Comparison of ENCODE assay signal across 12 mouse cellular contexts in the genomic region with DNA sequence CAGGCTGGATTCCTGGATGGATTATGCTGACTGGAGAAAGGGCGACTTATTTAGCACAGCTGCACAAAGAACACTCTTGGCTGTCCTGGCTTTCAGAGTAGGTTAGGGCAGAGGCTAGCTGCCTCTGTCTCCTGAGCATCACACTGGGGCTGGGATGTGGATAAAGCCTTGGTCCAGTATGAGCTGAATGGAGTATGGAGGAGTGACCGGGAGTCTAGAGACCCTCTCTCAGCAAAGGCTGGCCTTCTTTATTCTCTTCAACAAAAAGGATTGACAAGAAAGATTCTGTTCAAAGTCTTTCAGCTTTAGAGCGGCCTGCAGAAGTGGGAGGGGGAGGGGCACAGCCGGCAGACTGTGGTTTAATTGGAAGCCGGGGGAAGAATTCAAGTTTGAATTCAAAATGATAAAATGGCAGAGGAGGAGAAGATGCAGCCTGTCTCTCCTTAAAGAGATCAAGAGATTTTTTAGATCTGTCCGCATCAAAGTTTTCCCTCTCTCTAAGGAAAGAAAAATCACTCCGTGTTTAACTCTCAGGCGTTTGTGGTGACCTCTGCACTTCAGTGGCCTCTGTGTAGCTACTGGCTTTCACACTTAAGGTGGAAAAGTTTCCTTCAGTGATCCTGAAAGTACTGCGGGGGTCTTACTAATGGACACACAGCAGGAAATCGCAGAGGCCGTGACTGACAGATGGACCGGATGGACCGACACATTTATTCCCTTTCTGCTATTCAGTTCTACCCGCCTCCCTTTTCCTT. TPM values are rescaled to one million over a fixed set of nuclear protein-coding genes. Genes with fewer than 3 reads are reported as not detected.
A peak's percentile ranks its signal among the peaks of the same experiment; 100 is the strongest.
DNase-seq lines count a peak whose midpoint lies in the region; ATAC-seq and TF ChIP-seq lines count a peak whose summit lies in the region.
"Had no signal": no experiment of that assay in that cellular context is flagged by ENCODE, and none has a peak within 500 bp of the region (broad histone marks: within the 10 kb centered on the region; RNA-seq: fewer than 3 reads in every experiment).

No protein-coding gene starts in this region.

- no peak for ATAC-seq in hindbrain, embryonic 16.5 days
- ATAC-seq in midbrain, postnatal 0 days (ENCODE audit: low FRiP score), result no peak
- ATAC-seq in midbrain, embryonic 15.5 days (replicated peaks), result peak; percentile 59

- no peak overlapping the region; the same call in 1 of the 2 replicates for H3K4me3 ChIP-seq in hindbrain, embryonic 10.5 days
- H3K4me3 ChIP-seq in hindbrain, embryonic 16.5 days (ENCODE audit: low read length), result no peak overlapping the region
- H3K4me3 ChIP-seq in midbrain, embryonic 10.5 days, result peak overlapping the region; percentile 16; the same call in 1 of the 2 replicates
- no peak overlapping the region for H3K4me3 ChIP-seq in midbrain, postnatal 0 days (ENCODE audit: low read depth, low read length)
- no peak overlapping the region for H3K4me3 ChIP-seq in embryonic facial prominence, embryonic 10.5 days
- no peak overlapping the region for H3K4me3 ChIP-seq in midbrain, embryonic 15.5 days

- intact Hi-C loops in heart, postnatal 25 days (cut with DNase I), result no loop called here

- no peaks in the 10 kb centered on the region; the same call in 1 of the 2 replicates for H3K9me3 ChIP-seq in hindbrain, embryonic 10.5 days
- H3K9me3 ChIP-seq in hindbrain, embryonic 16.5 days (ENCODE audit: control insufficient read depth, low read length), result no peaks in the 10 kb centered on the region
- no peaks in the 10 kb centered on the region for H3K9me3 ChIP-seq in midbrain, embryonic 10.5 days (replicated peaks)
- no peaks in the 10 kb centered on the region for H3K9me3 ChIP-seq in midbrain, postnatal 0 days (ENCODE audit: low read length)
- H3K9me3 ChIP-seq in embryonic facial prominence, embryonic 10.5 days, result no peaks in the 10 kb centered on the region
- H3K9me3 ChIP-seq in midbrain, embryonic 15.5 days, result no peaks in the 10 kb centered on the region

- WGBS in hindbrain, embryonic 10.5 days, result 29% methylated on average over 14 of the region's 14 CpGs
- 33% methylated on average over 14 of the region's 14 CpGs for WGBS in hindbrain, embryonic 16.5 days
- WGBS in midbrain, embryonic 10.5 days, result 28% methylated on average over 14 of the region's 14 CpGs
- WGBS in midbrain, postnatal 0 days, result 34% methylated on average over 14 of the region's 14 CpGs
- 55% methylated on average over 14 of the region's 14 CpGs for WGBS in embryonic facial prominence, embryonic 10.5 days
- WGBS in midbrain, embryonic 15.5 days, result 21% methylated on average over 14 of the region's 14 CpGs

- peaks cover 46% of the 10 kb centered on the region for H3K4me1 ChIP-seq in hindbrain, embryonic 10.5 days (replicated peaks)
- H3K4me1 ChIP-seq in hindbrain, embryonic 16.5 days (ENCODE audit: control insufficient read depth, insufficient read depth, low read depth, low read length), result peaks cover 7% of the 10 kb centered on the region
- H3K4me1 ChIP-seq in midbrain, embryonic 10.5 days, result peaks cover 45% of the 10 kb centered on the region
- H3K4me1 ChIP-seq in midbrain, postnatal 0 days (ENCODE audit: insufficient read depth, low read length), result no peaks in the 10 kb centered on the region
- H3K4me1 ChIP-seq in embryonic facial prominence, embryonic 10.5 days, result peaks cover 39% of the 10 kb centered on the region
- peaks cover 26% of the 10 kb centered on the region for H3K4me1 ChIP-seq in midbrain, embryonic 15.5 days

- no peak overlapping the region for H3K9ac ChIP-seq in hindbrain, embryonic 16.5 days (ENCODE audit: low read depth, low read length)
- no peak overlapping the region for H3K9ac ChIP-seq in midbrain, postnatal 0 days (replicated peaks; ENCODE audit: low read length, poor library complexity, severe bottlenecking)
- no peak overlapping the region for H3K9ac ChIP-seq in midbrain, embryonic 15.5 days

- peak; percentile 57 for DNase-seq in hindbrain, embryonic 10.5 days (ENCODE audit: low spot score)
- DNase-seq in midbrain, embryonic 10.5 days (ENCODE audit: low spot score), result peak; percentile 57
- DNase-seq in midbrain, postnatal 0 days (ENCODE audit: low spot score), result no peak
- peak; percentile 30 for DNase-seq in embryonic facial prominence, embryonic 10.5 days (ENCODE audit: low spot score)
- DNase-seq in heart, postnatal 25 days (ENCODE audit: low spot score), result no peak
- no peak for DNase-seq in cerebellum, adult 11 months
- DNase-seq: cerebellum, adult 9-11 months; liver; lung, adult 2 months had no signal

- no peak overlapping the region for H3K4me2 ChIP-seq in hindbrain, embryonic 16.5 days (ENCODE audit: low read length)
- no peak overlapping the region for H3K4me2 ChIP-seq in midbrain, postnatal 0 days (ENCODE audit: low read depth, low read length, poor library complexity, severe bottlenecking)
- no peak overlapping the region for H3K4me2 ChIP-seq in midbrain, embryonic 15.5 days

- no peak for TF ChIP-seq CTCF in midbrain, postnatal 0 days (IDR thresholded peaks at IDR 0.05)

- peak overlapping the region; percentile 87 for H3K27ac ChIP-seq in hindbrain, embryonic 10.5 days
- H3K27ac ChIP-seq in hindbrain, embryonic 16.5 days (ENCODE audit: low read depth, low read length), result no peak overlapping the region
- H3K27ac ChIP-seq in midbrain, embryonic 10.5 days (replicated peaks), result peak overlapping the region; percentile 85
- no peak overlapping the region for H3K27ac ChIP-seq in midbrain, postnatal 0 days (ENCODE audit: low read depth, low read length)
- H3K27ac ChIP-seq in embryonic facial prominence, embryonic 10.5 days (replicated peaks), result peak overlapping the region; percentile 73
- 0 out of 2 replicates have a peak overlapping the region, but pooled peaks have one; percentile 21 for H3K27ac ChIP-seq in midbrain, embryonic 15.5 days
- H3K27ac ChIP-seq: kidney, postnatal 0 days had no signal

- peaks cover 17% of the 10 kb centered on the region; the same call in 1 of the 2 replicates for H3K27me3 ChIP-seq in hindbrain, embryonic 10.5 days (ENCODE audit: insufficient read depth, poor library complexity, severe bottlenecking)
- H3K27me3 ChIP-seq in hindbrain, embryonic 16.5 days (replicated peaks; ENCODE audit: control insufficient read depth, insufficient read depth, low read length), result 0 out of 2 replicates have a peak, but pooled peaks cover 3% of the 10 kb centered on the region
- peaks cover 12% of the 10 kb centered on the region; the same call in 1 of the 2 replicates for H3K27me3 ChIP-seq in midbrain, embryonic 10.5 days (ENCODE audit: low read depth, poor library complexity, severe bottlenecking)
- no peaks in the 10 kb centered on the region for H3K27me3 ChIP-seq in midbrain, postnatal 0 days (ENCODE audit: insufficient read depth, low read length)
- peaks cover 18% of the 10 kb centered on the region for H3K27me3 ChIP-seq in embryonic facial prominence, embryonic 10.5 days (replicated peaks; ENCODE audit: low read depth, poor library complexity, severe bottlenecking)
- H3K27me3 ChIP-seq in midbrain, embryonic 15.5 days (replicated peaks), result no peaks in the 10 kb centered on the region

- no peaks in the 10 kb centered on the region for H3K36me3 ChIP-seq in hindbrain, embryonic 10.5 days
- H3K36me3 ChIP-seq in hindbrain, embryonic 16.5 days (ENCODE audit: control insufficient read depth, insufficient read depth, low read length), result no peaks in the 10 kb centered on the region
- no peaks in the 10 kb centered on the region for H3K36me3 ChIP-seq in midbrain, embryonic 10.5 days
- no peaks in the 10 kb centered on the region for H3K36me3 ChIP-seq in midbrain, postnatal 0 days (ENCODE audit: insufficient read depth, low read length)
- H3K36me3 ChIP-seq in embryonic facial prominence, embryonic 10.5 days (replicated peaks), result no peaks in the 10 kb centered on the region
- no peaks in the 10 kb centered on the region for H3K36me3 ChIP-seq in midbrain, embryonic 15.5 days (replicated peaks)

RNA-seq across cellular contexts. Expression of gene Zfp366, which starts 34.9 kb away (rescaled TPM):
- polyA plus RNA-seq in hindbrain, embryonic 10.5 days (2016; fragmentation: Nextera tagmentation; extraction: Ambion mirVana), result 0.43 and 0.45 TPM in 2 replicates
- 1.0 TPM in 2 replicates for polyA plus RNA-seq in hindbrain, embryonic 16.5 days (2015; fragmentation: Nextera tagmentation; extraction: Ambion mirVana)
- 0.37 and 0.44 TPM in 2 replicates for polyA plus RNA-seq in midbrain, embryonic 10.5 days (2016; fragmentation: Nextera tagmentation; extraction: Ambion mirVana)
- 1.9 TPM in 2 replicates for total RNA-seq in midbrain, postnatal 0 days (2014; rRNA removed)
- polyA plus RNA-seq in midbrain, postnatal 0 days (2015; fragmentation: Nextera tagmentation; extraction: Ambion mirVana), result 0.30 and 0.42 TPM in 2 replicates
- polyA plus RNA-seq in embryonic facial prominence, embryonic 10.5 days (2016; fragmentation: Nextera tagmentation; extraction: Ambion mirVana), result 0.35 and 0.56 TPM in 2 replicates
- polyA plus RNA-seq in midbrain, embryonic 15.5 days (2015; fragmentation: Nextera tagmentation; extraction: Ambion mirVana), result 0.81 and 0.89 TPM in 2 replicates
- 10 to 100 TPM in 1 of 2 experiments, 1 to 10 TPM in 1; 8.9 to 11.6 TPM for total RNA-seq in heart, postnatal 25 days (2021)

Comparison
In these comparisons a context has a peak if more than half of its experiments do, and no peak if none do; other contexts are left out.
1. DNase-seq: peak in hindbrain, embryonic 10.5 days (single experiment), midbrain, embryonic 10.5 days (single experiment) and embryonic facial prominence, embryonic 10.5 days (single experiment); none in midbrain, postnatal 0 days (single experiment), heart, postnatal 25 days (single experiment) and cerebellum, adult 11 months (single experiment).
2. H3K27ac ChIP-seq: peak in hindbrain, embryonic 10.5 days (single experiment), midbrain, embryonic 10.5 days (single experiment), embryonic facial prominence, embryonic 10.5 days (single experiment) and midbrain, embryonic 15.5 days (single experiment); none in hindbrain, embryonic 16.5 days (single experiment) and midbrain, postnatal 0 days (single experiment).